Mouse (Mus musculus): ENCODE results near the gene Stambpl1.

The Stambpl1 gene

DNA sequence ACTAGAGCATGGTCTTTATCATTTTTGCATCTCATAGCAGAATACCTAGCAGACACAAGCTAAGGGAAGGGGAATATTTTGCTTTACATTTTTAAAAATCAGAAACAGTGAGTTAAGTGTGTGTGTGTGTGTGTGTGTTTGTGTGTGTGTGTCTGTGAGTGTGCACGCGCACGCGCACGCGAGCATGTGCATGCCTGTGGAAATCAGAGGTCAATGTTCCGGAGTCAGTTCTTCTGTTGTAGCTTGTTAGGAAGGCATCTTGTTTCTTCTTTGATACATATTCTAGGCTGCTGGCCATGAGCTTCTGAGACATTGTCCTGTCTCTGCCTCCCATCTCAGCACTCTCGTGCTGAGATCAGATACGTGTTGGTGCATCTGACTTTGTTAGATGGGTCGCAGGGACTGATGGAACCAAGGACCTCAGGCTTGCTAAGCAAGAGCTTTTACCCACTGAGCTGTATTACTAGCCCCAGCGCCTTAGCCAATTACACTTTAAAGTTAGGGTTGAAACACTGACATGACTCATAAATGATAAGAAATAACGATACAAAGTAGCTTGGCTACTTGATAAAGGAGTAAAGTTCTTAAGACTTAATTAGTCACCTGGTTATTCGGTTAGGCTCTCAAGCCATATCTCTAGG lies 78.9 kb downstream of the Stambpl1 start:
- in situ Hi-C loops (cut with MboI; ENCODE audit: low sequenced_read_pairs) = no loop called here

DNA sequence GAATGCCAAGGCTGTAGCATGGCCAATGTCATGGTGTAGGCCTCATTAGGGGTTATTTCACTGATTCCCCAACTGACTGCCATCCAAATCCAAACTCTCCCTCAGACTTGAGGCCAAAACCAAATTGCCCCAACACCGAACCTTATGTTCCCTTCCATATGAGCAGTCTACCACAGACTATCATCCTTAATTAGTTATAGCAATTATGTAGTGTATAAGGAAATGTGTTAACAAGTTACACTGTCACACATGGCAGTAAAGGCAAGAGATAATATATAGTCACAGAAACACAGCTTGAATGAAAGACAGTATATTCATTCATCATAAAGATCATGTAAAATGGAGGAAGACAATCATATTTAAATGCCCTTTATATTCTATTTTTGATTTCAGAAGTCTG lies 81.0 kb downstream of the Stambpl1 start:
- in situ Hi-C loops (cut with MboI; ENCODE audit: low sequenced_read_pairs) = no loop called here

DNA sequence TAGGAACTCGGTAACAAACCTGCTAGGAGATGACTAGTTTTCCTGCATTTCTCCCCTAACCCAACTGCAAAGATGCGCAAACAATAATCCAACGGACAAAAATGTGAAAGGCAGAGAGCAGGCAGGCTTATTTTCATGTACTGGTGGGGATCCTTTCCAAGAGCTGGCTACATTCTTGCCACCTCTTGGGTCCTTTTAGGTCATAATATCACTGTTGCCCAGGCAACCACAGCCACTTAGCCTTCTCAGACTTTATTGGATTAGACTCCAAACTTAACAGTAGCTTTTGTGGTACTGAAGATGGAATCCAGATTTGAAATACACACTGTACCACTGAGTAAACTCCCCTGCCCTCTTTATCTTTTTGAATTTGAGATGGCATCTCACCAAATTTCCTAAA lies 86.0 kb downstream of the Stambpl1 start:
- in situ Hi-C loops (cut with MboI; ENCODE audit: low sequenced_read_pairs) = no loop called here

DNA sequence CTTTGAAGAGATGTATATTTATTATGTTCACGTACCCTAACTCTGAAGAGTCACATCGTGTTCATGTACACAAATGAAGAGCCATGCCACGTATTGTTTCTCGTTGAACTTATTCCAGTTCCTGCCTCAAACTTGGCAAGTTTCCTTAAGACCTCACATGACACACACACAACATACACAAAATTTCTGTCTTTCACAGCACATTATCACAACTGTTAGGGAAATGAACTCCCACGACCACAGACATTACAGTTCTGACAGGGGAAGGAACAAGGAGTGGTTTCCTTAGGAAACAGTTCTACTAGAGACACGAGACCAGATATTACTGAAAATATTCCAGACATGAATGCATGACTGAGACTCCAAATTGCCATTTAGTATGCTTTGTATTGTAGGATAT lies 91.6 kb downstream of the Stambpl1 start:
- in situ Hi-C loops (cut with MboI; ENCODE audit: low sequenced_read_pairs) = no loop called here

DNA sequence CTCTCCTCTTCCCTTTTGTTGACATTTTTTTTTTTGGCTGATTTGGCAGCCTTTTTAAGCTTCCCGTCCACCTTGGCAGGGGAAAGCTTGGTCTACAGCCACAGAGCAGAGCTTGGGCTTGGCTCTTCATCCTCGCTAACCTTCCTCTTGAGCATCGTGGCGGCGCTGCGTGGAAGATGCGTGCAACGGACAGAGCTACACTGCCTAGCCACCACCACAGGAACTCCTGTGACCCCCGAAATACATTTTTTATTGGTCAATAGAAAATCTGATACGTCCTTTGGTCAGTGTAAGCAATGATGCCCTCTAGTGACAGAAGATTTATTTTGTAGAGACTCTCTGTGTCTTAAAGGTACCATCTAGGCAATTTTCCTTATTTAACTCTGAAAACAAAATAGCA lies 92.4 kb downstream of the Stambpl1 start:
- in situ Hi-C loops (cut with MboI; ENCODE audit: low sequenced_read_pairs) = no loop called here

DNA sequence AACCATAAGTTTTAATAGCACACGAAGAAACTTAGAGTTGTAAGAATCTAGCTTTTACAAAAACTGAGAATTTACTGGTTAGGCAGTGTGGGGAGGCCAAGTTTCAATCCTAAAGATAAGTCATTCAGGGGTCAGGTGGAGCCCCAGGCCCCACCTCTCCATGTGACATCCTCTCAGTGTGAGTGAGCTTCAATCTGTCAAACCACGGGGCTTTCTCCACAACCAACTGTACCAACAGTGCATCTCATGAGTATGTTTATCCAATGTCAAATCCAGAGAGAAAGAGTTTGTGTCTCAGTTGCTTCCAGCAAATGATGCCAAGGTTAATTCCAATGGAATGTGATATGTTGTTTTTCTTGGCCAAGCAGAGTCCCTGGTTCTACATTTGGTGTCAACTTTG lies 92.8 kb downstream of the Stambpl1 start:
- in situ Hi-C loops (cut with MboI; ENCODE audit: low sequenced_read_pairs) = no loop called here

GRCm38 (mm10) chr19:34287221-34287620 lies 95.2 kb downstream of the Stambpl1 start:
- in situ Hi-C loops (cut with MboI; ENCODE audit: low sequenced_read_pairs) = no loop called here

- in situ Hi-C loops (cut with MboI; ENCODE audit: low sequenced_read_pairs) = no loop called here
Measured at GRCm38 (mm10) chr19:34287656-34288415, 95.8 kb downstream of the Stambpl1 start.

- in situ Hi-C loops (cut with MboI; ENCODE audit: low sequenced_read_pairs) = no loop called here
Measured at GRCm38 (mm10) chr19:34288696-34289095, 96.7 kb downstream of the Stambpl1 start.
